Mouse (Mus musculus): ENCODE measurements around the gene Pepd. TPM values are rescaled to one million over a fixed set of nuclear protein-coding genes. Genes with fewer than 3 reads are reported as not detected.

Gene Pepd
- polyA plus RNA-seq, 1 experiment from 2014 or later = 72.3 TPM

DNA sequence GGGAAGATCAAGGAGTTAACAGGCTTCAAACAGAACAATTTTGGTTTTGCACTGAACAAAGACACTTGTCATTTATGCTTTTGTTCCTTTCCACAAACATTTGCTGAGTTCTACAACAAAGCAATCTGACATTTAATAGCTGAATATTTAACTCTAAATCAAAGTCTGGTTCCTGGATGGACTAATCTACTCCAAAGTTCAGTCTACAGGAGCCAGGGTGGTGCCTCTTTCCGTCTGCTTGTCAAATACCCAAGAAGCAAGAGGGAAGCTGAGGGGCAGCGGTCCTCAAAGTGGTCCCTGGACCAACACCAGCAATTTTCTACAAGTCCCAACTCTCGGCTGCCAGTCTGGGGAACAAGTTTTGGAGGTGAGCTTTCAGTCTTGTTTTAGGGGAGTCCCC is 141.0 kb downstream of the Pepd start:
- Histone ChIP-seq H3K27me3 (replicated peaks; ENCODE audit: control insufficient read depth, insufficient read depth, low read length) (no peaks in the 10 kb centered on the region), H3K9ac (ENCODE audit: low read depth, low read length) (no peak overlapping the region), H3K36me3 (ENCODE audit: control insufficient read depth, insufficient read depth, low read length) (peaks cover 24% of the 10 kb centered on the region), H3K4me2 (ENCODE audit: low read depth, low read length) (no peak overlapping the region), H3K4me3 (ENCODE audit: low read depth, low read length) (no peak overlapping the region), H3K9me3 (ENCODE audit: control insufficient read depth, low read length) (no peaks in the 10 kb centered on the region), H3K27ac (replicated peaks; ENCODE audit: low read depth, low read length) (no peak overlapping the region), H3K4me1 (ENCODE audit: control insufficient read depth, insufficient read depth, low read length) (peaks cover 11% of the 10 kb centered on the region)
- 87% methylated on average over 3 of the region's 3 CpGs for WGBS
- DNase-seq (ENCODE audit: low spot score) (no peak), ATAC-seq (ENCODE audit: low read depth) (no peak)

DNA sequence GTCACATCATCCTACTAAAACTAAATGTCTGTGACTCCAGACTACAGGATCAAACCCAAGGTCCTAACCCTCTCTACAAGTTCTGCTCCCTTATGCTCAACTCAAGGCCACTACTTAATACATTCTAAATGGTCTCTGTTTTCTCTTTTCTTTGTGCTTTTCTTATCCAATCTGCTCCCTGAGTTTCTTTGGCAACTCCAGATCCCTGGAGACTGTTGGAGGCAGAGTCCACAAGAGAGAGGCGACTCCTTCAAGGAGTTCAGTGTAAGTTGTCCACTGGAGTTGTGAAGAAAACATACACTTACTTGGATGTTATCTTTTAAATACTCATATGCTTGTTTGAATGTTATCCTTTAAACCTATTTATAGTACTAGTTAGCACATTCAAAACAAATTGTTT is 142.1 kb downstream of the Pepd start:
- no peak overlapping the region for H3K27ac ChIP-seq (replicated peaks; ENCODE audit: low read depth, low read length)
- no peak for DNase-seq (ENCODE audit: low spot score)
- no peak overlapping the region for H3K9ac ChIP-seq (ENCODE audit: low read depth, low read length)
- H3K36me3 ChIP-seq (ENCODE audit: control insufficient read depth, insufficient read depth, low read length) = peaks cover 15% of the 10 kb centered on the region
- H3K4me3 ChIP-seq (ENCODE audit: low read depth, low read length) = no peak overlapping the region
- 0 out of 2 replicates have a peak overlapping the region, but pooled peaks have one; percentile 92 for H3K4me2 ChIP-seq (ENCODE audit: low read depth, low read length)
- H3K27me3 ChIP-seq (replicated peaks; ENCODE audit: control insufficient read depth, insufficient read depth, low read length) = no peaks in the 10 kb centered on the region
- no peak for ATAC-seq (ENCODE audit: low read depth)
- H3K9me3 ChIP-seq (ENCODE audit: control insufficient read depth, low read length) = no peaks in the 10 kb centered on the region
- 85% methylated on average over 1 of the region's 1 CpGs for WGBS
- H3K4me1 ChIP-seq (ENCODE audit: control insufficient read depth, insufficient read depth, low read length) = peaks cover 11% of the 10 kb centered on the region

DNA sequence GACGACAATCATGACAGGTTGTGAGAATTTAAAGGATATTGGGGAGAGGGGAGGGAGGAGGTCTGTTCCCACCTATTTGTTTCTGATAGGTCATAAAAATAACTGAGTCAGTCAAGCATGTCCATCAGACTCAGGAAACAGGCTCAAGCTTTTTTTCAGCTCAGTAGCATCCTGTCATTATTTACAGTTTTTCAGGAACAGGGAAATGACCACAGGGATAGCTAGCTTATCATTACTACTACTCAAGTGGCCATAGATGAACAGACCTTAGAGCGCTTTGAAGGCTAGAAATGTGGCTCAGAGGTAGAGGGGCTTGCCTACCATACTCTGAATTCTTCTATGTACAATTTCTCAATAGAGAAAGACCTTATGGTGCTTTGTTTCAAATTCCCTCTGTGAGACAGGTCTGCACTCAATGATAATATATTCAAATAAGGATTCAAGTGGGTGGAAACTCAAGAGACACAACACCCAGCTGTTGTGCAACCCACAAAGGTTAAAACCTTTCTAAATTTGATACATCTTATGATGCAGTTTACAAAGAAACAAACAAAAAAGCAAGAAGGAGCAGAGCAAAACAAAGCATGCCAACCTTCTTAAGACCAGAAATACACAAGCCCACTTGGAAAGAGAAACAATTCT is 142.9 kb downstream of the Pepd start:
- Histone ChIP-seq H3K36me3 (ENCODE audit: control insufficient read depth, insufficient read depth, low read length) (peaks cover 7% of the 10 kb centered on the region), H3K4me2 (ENCODE audit: low read depth, low read length) (peak overlapping the region; percentile 92), H3K27ac (replicated peaks; ENCODE audit: low read depth, low read length) (peak overlapping the region; percentile 84; the same call in 1 of the 2 replicates), H3K27me3 (replicated peaks; ENCODE audit: control insufficient read depth, insufficient read depth, low read length) (no peaks in the 10 kb centered on the region), H3K4me3 (ENCODE audit: low read depth, low read length) (peak overlapping the region; percentile 96), H3K9me3 (ENCODE audit: control insufficient read depth, low read length) (no peaks in the 10 kb centered on the region), H3K9ac (ENCODE audit: low read depth, low read length) (peak overlapping the region; percentile 95), H3K4me1 (ENCODE audit: control insufficient read depth, insufficient read depth, low read length) (peaks cover 11% of the 10 kb centered on the region)
- no peak for ATAC-seq (ENCODE audit: low read depth)
- WGBS = 61% methylated on average over 2 of the region's 2 CpGs
- no peak for DNase-seq (ENCODE audit: low spot score)

DNA sequence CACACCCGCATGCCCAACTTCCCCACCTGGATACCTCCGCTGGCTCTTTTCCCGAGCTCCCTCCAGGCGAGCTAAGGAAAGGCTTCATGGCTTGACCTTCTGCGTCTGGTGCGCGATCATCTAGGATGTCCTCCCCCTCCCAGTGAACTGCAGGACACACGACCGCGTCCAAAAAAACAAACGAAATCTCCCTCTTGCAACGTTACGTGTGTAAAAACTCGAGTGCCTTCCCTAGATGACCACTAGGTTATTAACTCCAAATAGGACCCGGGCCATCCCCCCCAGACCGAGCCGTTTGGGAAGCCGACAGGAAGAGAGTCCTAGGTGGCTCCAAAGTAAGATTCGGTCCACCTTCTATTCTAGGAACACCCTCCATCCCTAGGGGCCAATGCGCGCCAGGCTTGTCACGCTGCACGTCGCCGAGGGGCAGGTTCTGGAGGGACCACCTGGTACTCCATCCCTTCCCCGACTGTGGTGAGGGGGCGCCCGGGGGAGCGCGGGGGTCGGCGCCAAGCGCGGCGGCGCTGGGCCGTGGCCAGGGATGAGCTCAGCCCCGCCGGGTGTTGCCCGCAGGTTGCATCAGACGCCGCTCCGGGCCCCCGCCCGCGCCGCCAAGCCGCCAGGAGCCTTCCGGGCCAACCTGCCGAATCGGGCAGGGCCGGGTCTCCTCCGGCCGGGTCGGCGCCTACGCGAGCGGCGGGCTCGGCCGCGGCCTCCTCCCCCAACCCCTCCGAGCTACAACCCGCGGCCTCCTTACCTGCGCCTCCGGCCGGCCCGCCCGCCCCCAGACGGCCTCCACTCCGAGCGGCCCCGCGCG is 143.6 kb downstream of the Pepd start:
- H3K27me3 ChIP-seq (replicated peaks; ENCODE audit: control insufficient read depth, insufficient read depth, low read length) = no peaks in the 10 kb centered on the region
- DNase-seq (ENCODE audit: low spot score) (peak; percentile 63), ATAC-seq (ENCODE audit: low read depth) (peak; percentile 85)
- under 1% methylated on average over 32 of the region's 77 CpGs for WGBS
- H3K4me1 ChIP-seq (ENCODE audit: control insufficient read depth, insufficient read depth, low read length) = peaks cover 11% of the 10 kb centered on the region
- H3K4me2 ChIP-seq (ENCODE audit: low read depth, low read length) = peak overlapping the region; percentile 92
- peak overlapping the region; percentile 84 for H3K27ac ChIP-seq (replicated peaks; ENCODE audit: low read depth, low read length)
- peak overlapping the region; percentile 96 for H3K4me3 ChIP-seq (ENCODE audit: low read depth, low read length)
- H3K36me3 ChIP-seq (ENCODE audit: control insufficient read depth, insufficient read depth, low read length) = no peaks in the 10 kb centered on the region
- peak overlapping the region; percentile 95 for H3K9ac ChIP-seq (ENCODE audit: low read depth, low read length)
- H3K9me3 ChIP-seq (ENCODE audit: control insufficient read depth, low read length) = no peaks in the 10 kb centered on the region

DNA sequence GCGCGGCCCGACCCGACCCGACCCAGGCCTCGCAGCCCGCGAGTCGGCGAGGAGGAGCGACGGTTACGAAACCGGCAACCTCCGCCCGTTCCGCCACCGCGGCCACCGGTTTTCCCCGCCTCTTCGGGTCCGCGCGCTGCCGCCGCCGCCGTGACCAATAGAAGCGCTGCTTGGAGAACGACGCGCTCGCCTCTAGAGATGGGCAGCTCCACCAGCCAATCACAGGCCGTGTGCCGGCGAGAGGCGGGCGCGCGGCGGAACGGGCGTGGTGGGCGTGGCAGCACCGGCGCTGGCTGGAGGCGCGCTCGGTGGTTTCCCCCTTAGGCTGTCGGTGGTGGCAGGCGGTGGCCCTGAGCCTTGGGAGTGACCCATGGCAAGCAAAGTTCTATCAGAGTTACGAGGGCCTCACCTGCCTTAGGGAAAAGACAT is 144.3 kb downstream of the Pepd start, which contains the start of gene Cebpg:
TSS of gene Cebpg (minus strand) at position 138 of the 429 bp plus-strand sequence.
- DNase-seq (ENCODE audit: low spot score) = peak; percentile 94
- peak within 1 kb of the TSS; percentile 96 for H3K4me3 ChIP-seq (ENCODE audit: low read depth, low read length)
- 0% methylated on average over 7 of the region's 53 CpGs for WGBS
- peak; percentile 98 for ATAC-seq (ENCODE audit: low read depth)
- peaks cover 11% of the 10 kb centered on the region for H3K4me1 ChIP-seq (ENCODE audit: control insufficient read depth, insufficient read depth, low read length)
- H3K27me3 ChIP-seq (replicated peaks; ENCODE audit: control insufficient read depth, insufficient read depth, low read length) = no peaks in the 10 kb centered on the region
- H3K27ac ChIP-seq (replicated peaks; ENCODE audit: low read depth, low read length) = peak within 1 kb of the TSS; percentile 84
- H3K9me3 ChIP-seq (ENCODE audit: control insufficient read depth, low read length) = no peaks in the 10 kb centered on the region
- no peaks in the 10 kb centered on the region for H3K36me3 ChIP-seq (ENCODE audit: control insufficient read depth, insufficient read depth, low read length)
- H3K9ac ChIP-seq (ENCODE audit: low read depth, low read length) = peak within 1 kb of the TSS; percentile 95
- H3K4me2 ChIP-seq (ENCODE audit: low read depth, low read length) = peak within 1 kb of the TSS; percentile 92

DNA sequence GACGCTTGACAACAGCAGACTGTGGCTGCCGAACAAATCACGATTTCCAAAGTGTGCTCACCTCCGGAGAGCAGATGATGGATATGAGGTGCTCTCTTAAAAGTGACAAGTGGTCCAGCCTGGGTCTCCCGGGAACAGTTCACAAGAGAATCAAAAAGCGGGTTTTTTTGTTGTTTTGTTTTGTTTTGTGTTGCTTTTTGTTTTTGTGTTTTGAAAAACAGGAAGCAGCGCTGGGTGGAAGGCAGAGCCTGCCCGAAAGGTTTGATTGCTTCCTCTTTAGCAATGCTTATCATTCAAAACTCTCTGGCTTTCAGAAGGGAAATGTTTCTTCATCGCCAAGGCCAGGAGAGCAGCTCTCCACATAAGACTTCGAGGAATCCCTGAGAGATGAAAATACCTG is 144.8 kb downstream of the Pepd start:
- Histone ChIP-seq H3K36me3 (ENCODE audit: control insufficient read depth, insufficient read depth, low read length) (no peaks in the 10 kb centered on the region), H3K9ac (ENCODE audit: low read depth, low read length) (peak overlapping the region; percentile 64), H3K27me3 (replicated peaks; ENCODE audit: control insufficient read depth, insufficient read depth, low read length) (no peaks in the 10 kb centered on the region), H3K27ac (replicated peaks; ENCODE audit: low read depth, low read length) (peak overlapping the region; percentile 44; the same call in 1 of the 2 replicates), H3K4me3 (ENCODE audit: low read depth, low read length) (peak overlapping the region; percentile 96), H3K4me2 (ENCODE audit: low read depth, low read length) (peak overlapping the region; percentile 92), H3K9me3 (ENCODE audit: control insufficient read depth, low read length) (no peaks in the 10 kb centered on the region), H3K4me1 (ENCODE audit: control insufficient read depth, insufficient read depth, low read length) (peaks cover 11% of the 10 kb centered on the region)
- WGBS = 18% methylated on average over 10 of the region's 10 CpGs
- ATAC-seq (ENCODE audit: low read depth) = no peak
- DNase-seq (ENCODE audit: low spot score) = no peak

DNA sequence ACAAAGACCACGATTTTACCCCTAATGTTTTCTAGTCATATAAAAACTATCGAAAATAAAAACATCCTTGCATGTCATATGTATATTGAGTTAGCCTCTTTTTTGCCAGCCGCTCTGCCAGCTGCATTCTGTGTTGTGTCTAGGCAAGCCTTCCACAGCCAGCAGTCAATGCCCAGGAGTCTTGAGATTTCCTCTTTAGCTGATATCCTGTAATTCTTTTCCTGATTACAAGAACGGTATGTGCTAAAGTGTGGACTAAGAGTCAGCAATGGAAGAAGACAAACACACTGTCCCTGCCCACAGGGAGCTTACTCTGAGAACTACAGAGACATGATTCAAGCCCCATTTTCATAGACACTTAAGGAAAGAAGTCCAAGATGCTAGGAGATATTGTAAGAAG is 145.4 kb downstream of the Pepd start:
- Histone ChIP-seq H3K27me3 (replicated peaks; ENCODE audit: control insufficient read depth, insufficient read depth, low read length) (no peaks in the 10 kb centered on the region), H3K27ac (replicated peaks; ENCODE audit: low read depth, low read length) (no peak overlapping the region), H3K36me3 (ENCODE audit: control insufficient read depth, insufficient read depth, low read length) (no peaks in the 10 kb centered on the region), H3K4me3 (ENCODE audit: low read depth, low read length) (no peak overlapping the region), H3K4me2 (ENCODE audit: low read depth, low read length) (no peak overlapping the region), H3K4me1 (ENCODE audit: control insufficient read depth, insufficient read depth, low read length) (peaks cover 11% of the 10 kb centered on the region), H3K9ac (ENCODE audit: low read depth, low read length) (no peak overlapping the region), H3K9me3 (ENCODE audit: control insufficient read depth, low read length) (no peaks in the 10 kb centered on the region)
- no peak for DNase-seq (ENCODE audit: low spot score)
- ATAC-seq (ENCODE audit: low read depth) = no peak
- 74% methylated on average over 4 of the region's 4 CpGs for WGBS

DNA sequence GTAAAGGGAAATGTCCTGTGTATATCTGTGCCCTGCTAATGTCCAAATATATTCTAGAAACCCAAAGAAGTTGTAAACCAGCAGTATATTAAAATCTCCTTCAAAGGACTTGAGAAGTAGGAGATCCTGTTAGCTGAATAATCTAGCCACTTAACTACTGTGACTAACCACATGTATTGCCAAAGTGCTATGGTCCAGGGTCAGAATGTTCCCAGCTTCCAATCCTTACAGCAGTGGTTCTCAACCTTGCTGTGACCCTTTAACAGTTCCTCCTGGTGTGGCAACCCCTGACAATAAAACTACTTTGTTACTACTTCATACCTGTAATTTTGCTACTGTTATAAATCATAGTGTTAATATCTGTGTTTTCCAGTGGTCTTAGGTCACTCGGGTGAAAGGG is 146.2 kb downstream of the Pepd start:
- 83% methylated on average over 1 of the region's 1 CpGs for WGBS
- Histone ChIP-seq H3K9me3 (ENCODE audit: control insufficient read depth, low read length) (no peaks in the 10 kb centered on the region), H3K27ac (replicated peaks; ENCODE audit: low read depth, low read length) (no peak overlapping the region), H3K27me3 (replicated peaks; ENCODE audit: control insufficient read depth, insufficient read depth, low read length) (no peaks in the 10 kb centered on the region), H3K9ac (ENCODE audit: low read depth, low read length) (no peak overlapping the region), H3K4me2 (ENCODE audit: low read depth, low read length) (no peak overlapping the region), H3K4me3 (ENCODE audit: low read depth, low read length) (no peak overlapping the region), H3K4me1 (ENCODE audit: control insufficient read depth, insufficient read depth, low read length) (peaks cover 11% of the 10 kb centered on the region), H3K36me3 (ENCODE audit: control insufficient read depth, insufficient read depth, low read length) (no peaks in the 10 kb centered on the region)
- ATAC-seq (ENCODE audit: low read depth) = no peak
- DNase-seq (ENCODE audit: low spot score) = no peak

Measured in embryonic facial prominence, embryonic 14.5 days (tissue).